ENCODE assay signal across 17 mouse cellular contexts in the genomic region with DNA sequence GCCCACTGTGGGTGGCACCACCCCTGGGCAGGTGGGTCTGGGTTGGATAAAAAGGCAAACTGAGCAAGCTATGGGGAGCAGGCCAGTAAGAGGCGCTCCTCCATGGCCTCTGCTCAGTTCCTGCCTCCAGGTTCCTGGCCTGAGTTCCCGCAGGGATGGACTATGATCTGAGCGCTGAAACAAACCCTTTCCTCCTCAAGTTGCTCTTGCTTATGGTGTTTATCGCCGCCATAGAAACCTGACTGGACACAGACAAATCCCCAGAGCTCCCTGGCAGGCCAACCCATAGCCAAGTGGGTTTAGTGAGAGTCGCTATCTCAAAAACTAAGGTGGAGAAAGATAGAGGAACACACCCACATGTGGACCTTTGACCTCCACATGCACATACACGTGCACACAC.
A peak's percentile ranks its signal among the peaks of the same experiment; 100 is the strongest.
DNase-seq lines count a peak whose midpoint lies in the region; ATAC-seq and TF ChIP-seq lines count a peak whose summit lies in the region.
"Had no signal": no experiment of that assay in that cellular context is flagged by ENCODE, and none has a peak within 500 bp of the region (broad histone marks: within the 10 kb centered on the region; RNA-seq: fewer than 3 reads in every experiment).

No protein-coding gene starts in this region.

- H3K4me3 ChIP-seq in heart, embryonic 16.5 days (ENCODE audit: low read length): no peak overlapping the region
- H3K4me3 ChIP-seq in liver, postnatal 0 days (ENCODE audit: low read depth, low read length): no peak overlapping the region
- no peak overlapping the region for H3K4me3 ChIP-seq in liver, embryonic 12.5 days
- H3K4me3 ChIP-seq in bone marrow macrophage, adult 2 months (ENCODE audit: insufficient read depth, low read length): no peak overlapping the region
- no peak overlapping the region for H3K4me3 ChIP-seq in small intestine, adult 2 months (ENCODE audit: low read depth, low read length)
- H3K4me3 ChIP-seq: embryonic facial prominence, embryonic 13.5 days; hindbrain, embryonic 12.5 days; left cerebral cortex, adult 2 months; liver, embryonic 15.5 days had no signal

- no peaks in the 10 kb centered on the region for H3K36me3 ChIP-seq in heart, embryonic 16.5 days (ENCODE audit: control insufficient read depth, insufficient read depth)
- no peaks in the 10 kb centered on the region for H3K36me3 ChIP-seq in liver, postnatal 0 days (replicated peaks; ENCODE audit: insufficient read depth, low read length)
- H3K36me3 ChIP-seq in liver, embryonic 12.5 days: no peaks in the 10 kb centered on the region
- no peaks in the 10 kb centered on the region for H3K36me3 ChIP-seq in small intestine, adult 2 months (ENCODE audit: control insufficient read depth, insufficient read depth, low read length)
- H3K36me3 ChIP-seq: embryonic facial prominence, embryonic 13.5 days; hindbrain, embryonic 12.5 days; liver, embryonic 15.5 days had no signal

- TF ChIP-seq EP300 in liver, postnatal 0 days (IDR thresholded peaks at IDR 0.05; ENCODE audit: low read depth): no peak

- H3K4me2 ChIP-seq in heart, embryonic 16.5 days (ENCODE audit: low read depth, low read length): no peak overlapping the region
- H3K4me2 ChIP-seq in liver, postnatal 0 days (ENCODE audit: low read depth, low read length): no peak overlapping the region
- no peak overlapping the region for H3K4me2 ChIP-seq in liver, embryonic 12.5 days
- H3K4me2 ChIP-seq: embryonic facial prominence, embryonic 13.5 days; hindbrain, embryonic 12.5 days; liver, embryonic 15.5 days had no signal

- peak overlapping the region; percentile 61 for H3K27ac ChIP-seq in heart, embryonic 16.5 days (ENCODE audit: low read length)
- H3K27ac ChIP-seq in liver, postnatal 0 days (ENCODE audit: low read depth): 0 out of 2 replicates have a peak overlapping the region, but pooled peaks have one; percentile 55
- no peak overlapping the region for H3K27ac ChIP-seq in liver, embryonic 12.5 days
- H3K27ac ChIP-seq in bone marrow macrophage, adult 2 months (ENCODE audit: insufficient read depth, low read depth, low read length): no peak overlapping the region
- peak overlapping the region; percentile 75 for H3K27ac ChIP-seq in small intestine, adult 2 months (ENCODE audit: insufficient read depth, low read depth, low read length)
- H3K27ac ChIP-seq: embryonic facial prominence, embryonic 13.5 days; hindbrain, embryonic 12.5 days; left cerebral cortex, adult 2 months; liver, embryonic 15.5 days had no signal

- H3K9ac ChIP-seq in heart, embryonic 16.5 days (ENCODE audit: low read length): no peak overlapping the region
- H3K9ac ChIP-seq in liver, postnatal 0 days (replicated peaks): no peak overlapping the region
- no peak overlapping the region for H3K9ac ChIP-seq in liver, embryonic 12.5 days
- H3K9ac ChIP-seq: embryonic facial prominence, embryonic 13.5 days; hindbrain, embryonic 12.5 days; liver, embryonic 15.5 days had no signal

- H3K4me1 ChIP-seq in heart, embryonic 16.5 days (ENCODE audit: control insufficient read depth, insufficient read depth, low read length): peaks cover 55% of the 10 kb centered on the region
- peaks cover 32% of the 10 kb centered on the region for H3K4me1 ChIP-seq in liver, postnatal 0 days (ENCODE audit: insufficient read depth)
- H3K4me1 ChIP-seq in liver, embryonic 12.5 days: peaks cover 28% of the 10 kb centered on the region
- peaks cover 18% of the 10 kb centered on the region for H3K4me1 ChIP-seq in bone marrow macrophage, adult 2 months (ENCODE audit: control insufficient read depth, insufficient read depth, low read length)
- H3K4me1 ChIP-seq in small intestine, adult 2 months (ENCODE audit: control insufficient read depth, insufficient read depth, insufficient read length, low read length): peaks cover 37% of the 10 kb centered on the region

- H3K9me3 ChIP-seq in heart, embryonic 16.5 days (replicated peaks; ENCODE audit: control insufficient read depth, low read length): no peaks in the 10 kb centered on the region
- H3K9me3 ChIP-seq in liver, postnatal 0 days (ENCODE audit: low read length): no peaks in the 10 kb centered on the region
- no peaks in the 10 kb centered on the region for H3K9me3 ChIP-seq in liver, embryonic 12.5 days (replicated peaks)
- H3K9me3 ChIP-seq: embryonic facial prominence, embryonic 13.5 days; hindbrain, embryonic 12.5 days; liver, embryonic 15.5 days had no signal

- no peak for ATAC-seq in heart, embryonic 16.5 days (replicated peaks; ENCODE audit: extremely low read depth, insufficient read depth, low FRiP score)
- peak; percentile 12; the same call in 1 of the 2 replicates for ATAC-seq in liver, postnatal 0 days
- no peak for ATAC-seq in liver, embryonic 12.5 days
- ATAC-seq in granulocyte monocyte progenitor cell, adult 5-6 weeks (replicated peaks; ENCODE audit: poor library complexity, severe bottlenecking): no peak
- ATAC-seq: activated CD4-positive, CD25-positive, alpha-beta regulatory T cell, adult 4 months; inflammation-experienced regulatory T-cells, adult 6 months; midbrain, embryonic 16.5 days; Patski had no signal

- TF ChIP-seq CTCF in liver, postnatal 0 days (IDR thresholded peaks at IDR 0.05; ENCODE audit: low read depth): no peak
- TF ChIP-seq CTCF in bone marrow macrophage, adult 2 months (IDR thresholded peaks at IDR 0.05; ENCODE audit: low read depth, low read length): peak; percentile 17; the same call in 1 of the 2 replicates
- no peak for TF ChIP-seq CTCF in small intestine, adult 2 months (IDR thresholded peaks at IDR 0.05; ENCODE audit: extremely low read depth, insufficient read length, insufficient replicate concordance, low read depth, low read length)

- DNase-seq in heart, postnatal 14 days: no peak
- no peak for DNase-seq in liver, postnatal 0 days
- DNase-seq in left cerebral cortex, adult 9 months (ENCODE audit: low spot score in 2 of 2): no peak
- DNase-seq: cerebellum, adult 9-10 months had no signal

- TF ChIP-seq POLR2A in bone marrow macrophage, adult 2 months (IDR thresholded peaks at IDR 0.05; ENCODE audit: borderline replicate concordance, low read depth, low read length): no peak
- peak; percentile 14; the same call in 1 of the 2 replicates for TF ChIP-seq POLR2A in small intestine, adult 2 months (IDR thresholded peaks at IDR 0.05; ENCODE audit: low read depth, low read length)

- WGBS in heart, embryonic 16.5 days: 71% methylated on average over 7 of the region's 7 CpGs
- WGBS in liver, postnatal 0 days (ENCODE audit: insufficient replicate concordance): 65% methylated on average over 7 of the region's 7 CpGs
- 60% methylated on average over 7 of the region's 7 CpGs for WGBS in liver, embryonic 12.5 days (ENCODE audit: insufficient replicate concordance)
- WGBS in small intestine, adult 2 months: 12% methylated on average over 7 of the region's 7 CpGs

- intact Hi-C loops in heart, postnatal 14 days (cut with DNase I): no loop called here

- H3K27me3 ChIP-seq in heart, embryonic 16.5 days (ENCODE audit: control insufficient read depth, insufficient read depth, low read length): 0 out of 2 replicates have a peak, but pooled peaks cover 6% of the 10 kb centered on the region
- H3K27me3 ChIP-seq in liver, postnatal 0 days (ENCODE audit: insufficient read depth, low read length): no peaks in the 10 kb centered on the region
- peaks cover 32% of the 10 kb centered on the region for H3K27me3 ChIP-seq in liver, embryonic 12.5 days (replicated peaks)
- no peaks in the 10 kb centered on the region for H3K27me3 ChIP-seq in small intestine, adult 2 months (ENCODE audit: control insufficient read depth, insufficient read depth, low read length)
- H3K27me3 ChIP-seq: embryonic facial prominence, embryonic 13.5 days; hindbrain, embryonic 12.5 days; liver, embryonic 15.5 days; Patski had no signal

Comparison
In these comparisons a context has a peak if more than half of its experiments do, and no peak if none do; other contexts are left out.
1. H3K27ac ChIP-seq: peak in heart, embryonic 16.5 days (single experiment), liver, postnatal 0 days (single experiment) and small intestine, adult 2 months (single experiment); none in liver, embryonic 12.5 days (single experiment) and bone marrow macrophage, adult 2 months (single experiment).